Mouse (Mus musculus): Measurements from ENCODE around the gene Foxm1.
"Not testable (repeated sequence)": the region's sequence is repeated elsewhere in the genome, so short reads cannot be mapped to it uniquely, and the experiment has no call there.

Gene Foxm1

DNA sequence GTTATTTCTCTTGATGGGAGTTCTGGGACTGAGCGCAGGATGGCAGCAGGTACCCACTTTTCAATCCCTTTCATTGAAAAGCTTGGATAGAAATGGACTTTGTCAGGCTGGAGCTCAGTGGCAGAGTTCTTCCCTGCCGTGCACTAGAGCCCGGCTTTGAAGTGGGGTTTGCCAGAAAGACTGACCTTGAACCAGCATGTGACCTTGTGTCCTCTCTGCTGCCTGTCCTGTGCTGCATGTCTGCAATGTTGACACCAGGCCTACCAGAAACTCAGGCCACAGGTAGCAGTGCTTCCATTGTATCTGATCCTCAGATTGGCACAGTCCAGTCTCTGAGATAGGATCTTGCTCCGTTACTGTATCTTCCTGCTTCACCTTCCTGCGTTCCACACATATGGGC is 7.3 kb downstream of the Foxm1 start:
- ATAC-seq (ENCODE audit: insufficient number of reproducible peaks, low FRiP score, low TSS enrichment): no peak

DNA sequence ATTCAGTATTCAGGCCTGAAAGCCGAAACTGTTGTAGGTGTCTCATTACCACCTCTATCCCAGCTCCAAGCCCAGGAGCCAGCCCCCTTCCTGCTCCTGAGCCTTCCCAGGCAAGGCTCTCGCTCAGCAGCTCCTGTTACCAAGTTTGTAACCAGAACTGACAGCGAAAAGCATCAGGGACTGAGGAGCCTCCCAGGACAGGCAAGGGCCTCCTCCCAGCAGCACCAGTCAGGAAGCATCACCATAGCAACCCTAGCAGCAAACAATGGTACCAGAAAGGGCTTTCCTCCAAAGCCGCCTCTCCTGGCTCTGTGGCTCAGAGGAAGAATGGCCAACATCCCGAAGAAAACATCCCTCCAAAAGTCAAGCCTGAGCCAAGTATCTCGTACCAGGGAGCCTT is 12.4 kb downstream of the Foxm1 start, which contains the start of the genes Tex52 and Gm44596:
TSS of gene Tex52 (plus strand) at position 265 of the 400 bp plus-strand sequence.
TSS of gene Gm44596 (plus strand) at position 312 of the 400 bp plus-strand sequence.
- ATAC-seq (ENCODE audit: insufficient number of reproducible peaks, low FRiP score, low TSS enrichment): no peak

- ATAC-seq (ENCODE audit: insufficient number of reproducible peaks, low FRiP score, low TSS enrichment): no peak
Observed at GRCm38 (mm10) chr6:128376371-128377085, 13.8 kb downstream of the Foxm1 start.

DNA sequence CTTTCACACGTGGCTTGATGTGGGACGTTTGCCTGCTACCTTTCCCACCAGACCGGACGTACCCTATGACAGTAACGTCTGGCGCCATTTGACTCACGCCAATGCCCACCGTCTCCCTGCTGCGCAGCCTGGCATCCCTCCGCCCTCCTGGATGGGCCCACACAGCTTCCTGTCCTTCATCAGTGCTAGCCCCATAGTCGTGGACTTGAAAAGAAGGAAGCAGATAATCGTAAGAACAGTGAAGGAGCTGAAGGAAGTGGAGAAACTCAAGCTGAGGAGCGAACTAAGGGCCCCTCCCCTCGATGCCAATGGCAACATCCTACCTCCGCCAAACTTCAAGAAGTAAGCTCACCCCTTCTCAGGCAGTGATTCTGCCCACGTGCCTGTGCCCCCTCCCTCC is 16.9 kb downstream of the Foxm1 start:
- ATAC-seq (ENCODE audit: insufficient number of reproducible peaks, low FRiP score, low TSS enrichment): no peak

GRCm38 (mm10) chr6:128380594-128381167 is 17.9 kb downstream of the Foxm1 start:
- not testable (repeated sequence) for ATAC-seq (ENCODE audit: insufficient number of reproducible peaks, low FRiP score, low TSS enrichment)

DNA sequence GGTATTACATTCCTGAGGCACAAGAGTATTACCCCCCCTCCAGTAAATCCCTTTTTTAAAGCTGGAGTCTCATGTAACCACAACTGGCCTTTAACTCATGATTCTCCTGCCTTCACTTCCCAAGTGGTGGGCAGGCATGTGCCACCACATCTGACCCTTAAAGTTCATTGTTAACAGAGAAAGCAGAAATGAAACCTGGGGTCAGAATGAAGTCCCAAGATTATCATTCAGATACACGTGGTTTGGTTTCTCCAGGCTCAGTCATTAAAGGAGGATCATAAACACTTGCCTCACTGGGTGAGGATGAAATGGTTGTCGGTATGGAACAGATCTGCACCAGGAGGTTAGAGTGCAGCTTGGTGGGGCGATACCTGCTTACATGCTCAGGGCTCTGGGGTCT is 18.5 kb downstream of the Foxm1 start:
- no peak for ATAC-seq (ENCODE audit: insufficient number of reproducible peaks, low FRiP score, low TSS enrichment)

GRCm38 (mm10) chr6:128383752-128384151 is 21.0 kb downstream of the Foxm1 start:
- ATAC-seq (ENCODE audit: insufficient number of reproducible peaks, low FRiP score, low TSS enrichment): no peak

DNA sequence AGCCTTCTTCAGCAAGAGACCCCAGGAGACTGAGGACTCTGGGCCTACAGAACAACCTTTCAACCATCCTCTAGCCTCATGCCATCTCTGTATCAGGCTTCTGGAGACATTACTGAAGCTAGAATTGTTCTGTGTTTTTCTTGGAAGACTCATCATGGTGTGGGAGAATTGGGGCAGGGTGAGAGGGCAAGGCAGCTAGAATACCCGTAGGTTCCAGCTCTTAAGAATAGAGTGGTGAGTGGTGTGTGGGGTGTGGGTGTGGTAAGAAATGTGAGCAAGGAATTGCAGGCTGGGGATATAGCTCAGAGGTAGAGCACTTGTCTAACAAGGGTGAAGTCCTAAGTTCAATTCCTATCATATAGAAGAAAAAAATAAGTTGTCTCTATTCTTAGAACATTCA is 22.3 kb downstream of the Foxm1 start:
- ATAC-seq (ENCODE audit: insufficient number of reproducible peaks, low FRiP score, low TSS enrichment): no peak

DNA sequence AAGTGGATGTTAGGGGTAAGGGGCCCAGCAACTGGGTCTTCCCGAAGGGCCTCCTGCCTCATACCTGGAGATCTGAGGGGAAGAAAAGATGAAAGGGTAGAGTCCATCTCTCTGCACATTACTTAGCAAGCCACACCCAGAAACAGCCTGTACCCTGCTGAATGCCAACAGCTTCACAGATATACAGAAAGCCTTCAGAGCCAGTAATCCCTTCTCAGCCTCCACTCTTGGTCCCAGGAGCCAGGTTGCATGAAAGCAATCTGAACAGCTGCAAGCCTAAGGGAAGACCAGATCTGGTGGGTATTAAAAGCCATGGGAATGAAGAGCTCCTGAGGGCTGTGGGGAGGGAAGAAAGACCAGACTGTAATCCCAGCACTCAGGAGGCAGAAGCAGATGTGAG is 26.4 kb downstream of the Foxm1 start:
- no peak for ATAC-seq (ENCODE audit: insufficient number of reproducible peaks, low FRiP score, low TSS enrichment)

DNA sequence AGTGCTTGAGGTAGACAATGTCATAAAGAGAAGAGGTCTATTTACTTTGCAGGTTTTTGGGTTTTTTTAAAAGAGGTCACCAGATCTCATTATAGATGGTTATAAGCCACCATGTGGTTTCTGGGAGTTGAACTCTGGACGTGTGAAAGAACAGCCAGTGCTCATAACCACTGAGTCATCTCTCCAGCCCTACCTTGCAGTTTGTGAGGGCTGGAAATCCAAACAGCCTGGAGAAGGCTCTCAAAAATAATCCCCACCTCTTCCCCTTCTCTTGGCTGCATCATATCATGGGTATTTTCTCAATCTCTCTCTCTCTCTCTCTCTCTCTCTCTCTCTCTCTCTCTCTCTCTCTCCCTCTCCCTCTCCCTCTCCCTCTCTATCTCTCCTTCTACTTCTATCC is 27.9 kb downstream of the Foxm1 start:
- ATAC-seq (ENCODE audit: insufficient number of reproducible peaks, low FRiP score, low TSS enrichment): no peak

DNA sequence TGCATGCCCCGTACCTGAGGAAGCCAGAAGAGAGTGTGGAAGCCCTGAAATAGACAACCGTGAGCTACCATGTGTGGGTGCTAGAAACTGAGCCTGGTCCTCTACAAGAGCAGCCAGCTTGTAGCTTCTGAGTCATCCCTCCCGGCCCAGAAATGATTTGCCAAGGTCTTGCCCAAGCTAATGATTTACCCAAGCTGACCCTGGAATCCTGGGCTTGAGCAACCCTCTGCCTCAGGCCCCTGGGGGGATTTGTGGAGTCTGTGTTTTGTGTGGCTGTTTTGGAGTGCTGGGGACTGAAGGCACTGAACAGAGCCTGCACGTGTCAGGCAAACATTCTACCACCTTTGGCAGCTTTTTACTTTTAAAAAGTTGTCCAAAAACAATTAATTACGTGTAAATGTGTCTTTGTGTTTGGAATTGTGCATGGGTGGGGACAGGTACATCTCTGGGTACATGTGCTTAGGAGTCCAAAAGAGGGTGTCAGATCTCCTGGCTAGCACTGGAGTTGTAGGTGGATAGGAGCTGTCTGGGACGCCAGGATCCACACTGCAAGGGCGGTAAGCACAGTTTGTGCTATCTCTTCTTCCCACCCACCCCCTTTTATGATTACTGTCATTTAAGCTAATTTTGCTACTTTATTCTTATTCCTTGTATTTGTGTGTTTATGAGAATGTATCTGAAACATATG is 35.0 kb downstream of the Foxm1 start:
- ATAC-seq (ENCODE audit: insufficient number of reproducible peaks, low FRiP score, low TSS enrichment): no peak

- no peak for ATAC-seq (ENCODE audit: insufficient number of reproducible peaks, low FRiP score, low TSS enrichment)
Observed at GRCm38 (mm10) chr6:128398996-128399395, 36.2 kb downstream of the Foxm1 start, which contains the start of gene Nrip2. Gene Nrip2, plus strand, starts transcription at chr6:128399296.

DNA sequence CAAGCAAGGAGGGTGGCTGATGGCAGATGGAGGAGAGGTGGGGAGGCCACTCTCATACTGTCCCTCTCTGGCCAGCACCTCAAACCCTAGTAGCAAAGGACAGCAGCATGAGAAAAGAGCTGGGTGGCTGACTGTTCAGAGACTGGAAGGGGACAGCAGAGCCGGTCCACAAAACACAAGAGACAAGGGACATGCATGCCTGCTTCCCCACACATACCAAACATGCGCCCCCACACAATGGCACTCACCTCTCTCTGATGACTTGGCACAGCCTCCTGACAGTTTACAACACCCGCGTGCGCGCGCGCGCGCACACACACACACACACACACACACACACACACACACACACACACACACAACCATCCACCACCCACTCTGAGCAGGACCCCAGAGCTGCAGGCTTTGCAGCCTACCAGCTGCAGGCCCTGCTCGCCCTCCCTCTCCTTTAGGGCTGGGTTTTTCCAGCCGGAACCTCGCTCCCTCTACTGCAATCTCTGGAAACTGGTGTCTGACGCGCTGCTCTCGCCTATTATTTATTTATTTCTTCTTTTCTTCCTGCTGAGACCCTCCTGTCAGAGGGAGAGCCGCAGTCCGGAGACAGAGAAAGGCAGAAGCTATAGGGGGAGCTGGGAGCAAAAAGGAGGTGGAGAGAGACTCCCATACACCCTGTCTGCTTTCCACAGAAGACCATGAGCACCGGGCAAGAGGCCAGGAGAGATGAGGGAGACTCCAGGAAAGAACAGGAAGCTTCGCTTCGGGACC is 36.8 kb downstream of the Foxm1 start:
- peak; percentile 67 for ATAC-seq (ENCODE audit: insufficient number of reproducible peaks, low FRiP score, low TSS enrichment)

DNA sequence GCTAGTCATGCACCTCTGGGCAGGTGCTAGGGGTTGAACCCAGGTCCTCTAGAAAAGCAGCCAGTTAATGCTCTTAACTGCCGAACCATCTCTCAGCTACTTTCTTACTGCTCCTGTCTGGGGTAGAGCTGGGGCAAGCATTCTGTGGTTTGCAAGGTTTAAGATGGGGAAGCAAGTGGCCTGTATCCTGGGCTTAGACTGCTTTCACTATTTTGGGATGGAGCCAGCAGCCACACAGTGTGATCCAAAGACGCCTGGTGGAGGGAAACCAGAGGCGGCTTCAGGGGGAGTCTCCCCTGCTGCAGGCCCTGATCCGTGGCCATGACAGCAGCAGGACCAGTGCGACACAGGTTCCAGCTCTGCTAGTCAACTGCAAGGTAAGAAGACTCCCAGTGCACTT is 41.9 kb downstream of the Foxm1 start:
- ATAC-seq (ENCODE audit: insufficient number of reproducible peaks, low FRiP score, low TSS enrichment): no peak

- ATAC-seq (ENCODE audit: insufficient number of reproducible peaks, low FRiP score, low TSS enrichment): no peak
Observed at GRCm38 (mm10) chr6:128408544-128409125, 45.9 kb downstream of the Foxm1 start.

DNA sequence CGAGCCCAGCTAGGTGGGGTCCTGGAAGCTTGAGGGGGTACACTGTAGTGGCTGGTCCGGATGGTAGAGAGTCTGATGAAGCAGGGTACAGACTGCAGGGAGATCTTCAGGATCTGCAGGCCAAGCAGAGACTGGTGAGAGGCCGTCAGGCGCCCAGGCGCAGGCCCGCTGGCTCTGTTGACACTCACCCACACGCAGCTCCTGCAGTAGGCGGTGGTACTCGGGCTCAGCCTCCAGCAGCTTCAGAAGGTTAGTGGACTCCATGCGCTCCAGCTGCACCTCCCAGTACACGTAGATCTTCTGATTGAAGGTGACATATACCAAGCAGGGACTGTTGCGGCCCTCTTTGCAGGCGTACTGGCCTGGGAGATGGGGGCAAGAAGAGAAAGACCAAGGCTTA is 47.5 kb downstream of the Foxm1 start:
- no peak for ATAC-seq (ENCODE audit: insufficient number of reproducible peaks, low FRiP score, low TSS enrichment)

DNA sequence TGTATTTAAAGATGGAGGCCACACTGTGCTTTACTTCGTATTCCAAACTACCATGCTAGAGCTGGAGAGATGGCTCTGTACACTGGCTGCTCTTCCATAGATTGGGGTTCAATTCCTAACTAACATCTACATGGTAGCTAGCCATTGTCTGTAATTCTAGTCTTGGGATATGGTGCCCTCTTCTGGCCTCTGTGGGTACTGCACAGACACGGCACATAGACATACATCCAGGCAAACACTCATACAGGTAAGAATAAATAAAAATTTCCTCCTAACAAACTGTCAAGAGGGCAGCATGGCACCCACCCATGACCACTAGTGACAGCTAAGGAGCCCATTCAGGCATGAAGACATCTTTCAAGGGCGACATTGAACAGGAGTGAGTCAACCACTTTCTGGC is 48.3 kb downstream of the Foxm1 start:
- peak; percentile 36; the same call in 1 of the 2 replicates for ATAC-seq (ENCODE audit: insufficient number of reproducible peaks, low FRiP score, low TSS enrichment)

DNA sequence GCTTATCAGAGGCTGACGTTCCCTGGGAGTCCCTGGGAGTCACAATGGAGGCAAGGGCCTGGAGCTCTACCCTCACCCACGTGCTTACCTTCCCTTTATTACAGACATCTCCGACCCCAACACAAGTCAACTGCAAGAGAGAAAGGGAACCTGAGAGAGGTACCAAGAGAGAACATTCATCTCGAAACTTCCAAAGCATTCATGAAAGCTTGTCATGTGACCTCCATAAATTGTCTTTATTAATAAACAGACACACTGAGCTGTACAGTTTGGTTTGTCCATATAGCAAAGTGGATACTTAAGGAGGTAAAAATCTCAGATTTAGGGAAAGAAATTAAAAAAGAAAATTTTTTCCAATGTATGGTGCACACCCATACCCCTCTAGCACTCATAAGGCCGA is 53.4 kb downstream of the Foxm1 start:
- no peak for ATAC-seq (ENCODE audit: insufficient number of reproducible peaks, low FRiP score, low TSS enrichment)

- no peak for ATAC-seq (ENCODE audit: insufficient number of reproducible peaks, low FRiP score, low TSS enrichment)
Observed at GRCm38 (mm10) chr6:128418076-128418475, 55.3 kb downstream of the Foxm1 start.

- no peak for ATAC-seq (ENCODE audit: insufficient number of reproducible peaks, low FRiP score, low TSS enrichment)
Observed at GRCm38 (mm10) chr6:128421036-128421435, 58.3 kb downstream of the Foxm1 start.
